Mouse (Mus musculus) CH12.LX (cell line): ENCODE data around the gene Tceal5.

Source experiments
- CHD1 ChIP-seq: IDR thresholded peaks from 2 replicates; pipeline ENCODE4 v1.6.1; 2012; ENCODE audit warnings: low read depth, low read length, improper control_type of control experiment, inconsistent platforms
- CTCF ChIP-seq, 2 experiments: IDR thresholded peaks in 1 of 2; conservative IDR thresholded peaks in 1 of 2; 2 replicates each; pipeline ENCODE4 v1.5.1; 2011 to 2012; ENCODE audit warnings: low read depth in 2 of 2, low read length in 2 of 2, improper control_type of control experiment in 1 of 2, inconsistent platforms in 1 of 2, mild to moderate bottlenecking in 1 of 2, moderate library complexity in 1 of 2
- E2F4 ChIP-seq: IDR thresholded peaks from 2 replicates; pipeline ENCODE4 v1.6.1; 2011; ENCODE audit warnings: low read depth, low read length, improper control_type of control experiment; ENCODE audit not compliant: insufficient replicate concordance
- POLR2A ChIP-seq: IDR thresholded peaks from 2 replicates; pipeline ENCODE4 v1.6.1; 2011; ENCODE audit warnings: low read depth, mild to moderate bottlenecking, improper control_type of control experiment, low read length
- SIN3A ChIP-seq: IDR thresholded peaks from 2 replicates; pipeline ENCODE4 v1.6.1; 2012; ENCODE audit warnings: low read length, improper control_type of control experiment, inconsistent platforms
- SMC3 ChIP-seq: IDR thresholded peaks from 2 replicates; pipeline ENCODE4 v1.6.1; 2011; ENCODE audit warnings: low read depth, low read length, improper control_type of control experiment
- USF1 ChIP-seq: IDR thresholded peaks from 2 replicates; pipeline ENCODE4 v1.6.1; 2014; ENCODE audit warnings: low read depth, mild to moderate bottlenecking, inconsistent platforms, low read length, improper control_type of control experiment

DNA sequence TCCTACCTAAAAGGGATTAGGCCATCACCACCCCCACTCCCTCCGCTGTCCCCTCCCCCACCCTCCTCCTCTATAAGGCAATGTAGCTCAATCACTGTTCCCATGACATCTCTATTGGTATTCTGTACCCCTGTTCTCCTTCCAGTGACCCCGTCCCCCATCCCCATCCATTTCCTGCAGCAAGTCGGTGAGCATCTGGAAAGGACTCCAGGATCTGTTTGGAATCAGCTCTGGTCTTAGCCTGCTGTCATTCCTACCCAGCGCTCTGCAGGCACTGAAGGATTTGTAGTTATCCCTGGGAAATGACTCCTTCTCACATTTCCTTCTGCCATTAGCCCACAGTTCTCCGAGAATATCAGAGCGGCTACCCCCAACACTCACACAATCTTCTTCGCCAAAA lies 419 bp downstream of the Tceal5 start:
- TF ChIP-seq SMC3, result no peak
- no peak for TF ChIP-seq CTCF (conservative IDR thresholded peaks at IDR 0.05 in 1 of 2, IDR thresholded peaks at IDR 0.05 in 1 of 2; ENCODE audit: low read depth in 2 of 2, low read length in 2 of 2)
- TF ChIP-seq POLR2A, result no peak
- TF ChIP-seq E2F4, result no peak
- TF ChIP-seq CHD1, result no peak
- no peak for TF ChIP-seq USF1
- TF ChIP-seq SIN3A, result no peak
